ENCODE assay signal across 10 mouse cellular contexts in genomic region chr12:8444975-8445853, GRCm38 (mm10). TPM values are rescaled to one million over a fixed set of nuclear protein-coding genes. Genes with fewer than 3 reads are reported as not detected.
DNase-seq lines count a peak whose midpoint lies in the region; ATAC-seq and TF ChIP-seq lines count a peak whose summit lies in the region.
"Had no signal": no experiment of that assay in that cellular context is flagged by ENCODE, and none has a peak within 500 bp of the region (broad histone marks: within the 10 kb centered on the region; RNA-seq: fewer than 3 reads in every experiment).

No protein-coding gene starts in this region.

- no peaks in the 10 kb centered on the region for H3K36me3 ChIP-seq in hindbrain, postnatal 0 days (ENCODE audit: insufficient read depth, low read length)
- H3K36me3 ChIP-seq in hindbrain, embryonic 12.5 days = no peaks in the 10 kb centered on the region
- H3K36me3 ChIP-seq: embryonic facial prominence, embryonic 13.5 days had no signal

- no peak for DNase-seq in hindbrain, postnatal 0 days (ENCODE audit: low spot score)
- DNase-seq in brain, adult 2 months (ENCODE audit: low read depth, low spot score) = peak; percentile 40
- DNase-seq in gastrocnemius, postnatal 25 days = peak; percentile 91
- peak; percentile 64 to 85 for DNase-seq in kidney, postnatal 25 days
- no peak for DNase-seq in spleen, adult 18-20 months
- no peak for DNase-seq in urinary bladder, postnatal 14 days (ENCODE audit: low spot score)
- DNase-seq: liver, postnatal 0 days; thymus, postnatal 36 days had no signal

- peak; percentile 38; the same call in 1 of the 2 replicates for ATAC-seq in hindbrain, postnatal 0 days
- ATAC-seq in hindbrain, embryonic 12.5 days (ENCODE audit: low FRiP score) = no peak
- ATAC-seq: liver, postnatal 0 days had no signal

- no peak overlapping the region for H3K27ac ChIP-seq in hindbrain, postnatal 0 days
- no peak overlapping the region for H3K27ac ChIP-seq in hindbrain, embryonic 12.5 days
- H3K27ac ChIP-seq: embryonic facial prominence, embryonic 13.5 days had no signal

- no peaks in the 10 kb centered on the region; the same call in 1 of the 2 replicates for H3K4me1 ChIP-seq in hindbrain, postnatal 0 days (ENCODE audit: insufficient read depth, low read length)
- no peaks in the 10 kb centered on the region for H3K4me1 ChIP-seq in hindbrain, embryonic 12.5 days

- H3K27me3 ChIP-seq in hindbrain, postnatal 0 days (ENCODE audit: insufficient read depth, low read length) = no peaks in the 10 kb centered on the region
- no peaks in the 10 kb centered on the region for H3K27me3 ChIP-seq in hindbrain, embryonic 12.5 days
- H3K27me3 ChIP-seq: embryonic facial prominence, embryonic 13.5 days had no signal

- 55% methylated on average over 13 of the region's 13 CpGs for WGBS in hindbrain, postnatal 0 days
- 81% methylated on average over 13 of the region's 13 CpGs for WGBS in hindbrain, embryonic 12.5 days

- TF ChIP-seq CTCF in hindbrain, postnatal 0 days (IDR thresholded peaks at IDR 0.05; ENCODE audit: low read depth) = no peak

- H3K9me3 ChIP-seq in hindbrain, postnatal 0 days (ENCODE audit: low read length) = no peaks in the 10 kb centered on the region
- no peaks in the 10 kb centered on the region for H3K9me3 ChIP-seq in hindbrain, embryonic 12.5 days (replicated peaks)
- H3K9me3 ChIP-seq: embryonic facial prominence, embryonic 13.5 days had no signal

- H3K4me2 ChIP-seq in hindbrain, postnatal 0 days (ENCODE audit: low read depth, low read length) = no peak overlapping the region
- no peak overlapping the region for H3K4me2 ChIP-seq in hindbrain, embryonic 12.5 days (replicated peaks)
- H3K4me2 ChIP-seq: embryonic facial prominence, embryonic 13.5 days had no signal

- H3K9ac ChIP-seq in hindbrain, postnatal 0 days (replicated peaks; ENCODE audit: low read length) = no peak overlapping the region
- no peak overlapping the region for H3K9ac ChIP-seq in hindbrain, embryonic 12.5 days
- H3K9ac ChIP-seq: embryonic facial prominence, embryonic 13.5 days; liver, postnatal 0 days had no signal

- no peak overlapping the region for H3K4me3 ChIP-seq in hindbrain, postnatal 0 days (ENCODE audit: low read length)
- no peak overlapping the region for H3K4me3 ChIP-seq in hindbrain, embryonic 12.5 days
- H3K4me3 ChIP-seq: embryonic facial prominence, embryonic 13.5 days had no signal

RNA-seq across cellular contexts. Expression of gene Rhob, which starts 54.6 kb away (rescaled TPM):
- total RNA-seq in hindbrain, postnatal 0 days (2014; rRNA removed) = 356 and 385 TPM in 2 replicates
- polyA plus RNA-seq in hindbrain, postnatal 0 days (2015; fragmentation: Nextera tagmentation; extraction: Ambion mirVana) = 71.4 and 71.7 TPM in 2 replicates
- 75.4 and 78.3 TPM in 2 replicates for polyA plus RNA-seq in hindbrain, embryonic 12.5 days (2016; fragmentation: Nextera tagmentation; extraction: Ambion mirVana)
- 10 to 100 TPM; 42.1 to 43.0 TPM for total RNA-seq in gastrocnemius, postnatal 25 days (2021)

Comparison
In these comparisons a context has a peak if more than half of its experiments do, and no peak if none do; other contexts are left out.
1. DNase-seq: peak in brain, adult 2 months (single experiment), gastrocnemius, postnatal 25 days (single experiment) and kidney, postnatal 25 days (2 of 2); none in hindbrain, postnatal 0 days (single experiment), spleen, adult 18-20 months (0 of 2) and urinary bladder, postnatal 14 days (single experiment).